Mouse (Mus musculus) stomach, embryonic 16.5 days (tissue): ENCODE data around the gene Zfp217. TPM values are rescaled to one million over a fixed set of nuclear protein-coding genes. Genes with fewer than 3 reads are reported as not detected.
"Not testable (repeated sequence)": the region's sequence is repeated elsewhere in the genome, so short reads cannot be mapped to it uniquely, and the experiment has no call there.

Experiments used
- ATAC-seq: fragments of 200-750 bp; cut with Nextera tagmentation; 2 replicates; pipeline ENCODE4 v1.8.0; 2017; ENCODE audit warnings: moderate number of reproducible peaks, moderate TSS enrichment; ENCODE audit not compliant: insufficient read depth, low FRiP score
- H3K27ac ChIP-seq: fragments of 300-500 bp; sonication (generic); 2 replicates; pipeline ENCODE4 v1.5.1; 2014; ENCODE audit warnings: low read length
- H3K27me3 ChIP-seq: fragments of 300-500 bp; sonication (generic); 2 replicates; pipeline ENCODE4 v1.6.1; 2014; ENCODE audit warnings: low read length, control low read depth, mixed read lengths; ENCODE audit not compliant: control insufficient read depth, insufficient read depth
- H3K36me3 ChIP-seq: fragments of 300-500 bp; sonication (generic); 2 replicates; pipeline ENCODE4 v1.6.1; 2014; ENCODE audit warnings: low read length; ENCODE audit not compliant: control insufficient read depth, insufficient read depth
- H3K4me1 ChIP-seq: fragments of 300-500 bp; sonication (generic); 2 replicates; pipeline ENCODE4 v1.6.1; 2014; ENCODE audit warnings: low read length, control low read depth, mixed read lengths; ENCODE audit not compliant: control insufficient read depth, insufficient read depth
- H3K4me2 ChIP-seq: fragments of 300-500 bp; sonication (generic); 2 replicates; pipeline ENCODE4 v1.6.1; 2014; ENCODE audit warnings: low read depth, low read length, mixed read lengths
- H3K4me3 ChIP-seq: fragments of 300-500 bp; sonication (generic); replicated peaks from 2 replicates; pipeline ENCODE4 v1.5.1; 2014; ENCODE audit warnings: mild to moderate bottlenecking, low read length
- H3K9ac ChIP-seq: fragments of 300-500 bp; sonication (generic); 2 replicates; pipeline ENCODE4 v1.6.1; 2014; ENCODE audit warnings: low read length
- H3K9me3 ChIP-seq: fragments of 300-500 bp; sonication (generic); replicated peaks from 2 replicates; pipeline ENCODE4 v1.6.1; 2016; ENCODE audit warnings: low read length, control low read depth; ENCODE audit not compliant: control insufficient read depth
- WGBS: fragments of 180-500 bp; shearing (Covaris S2); extraction: QIAGEN DNeasy Blood & Tissue Kit; methylation state at CpG from one replicate; pipeline ENCODE4 v1.1.7; 2014; 5-methylcytosine and 5-hydroxymethylcytosine counted together
- polyA plus RNA-seq: library from polyadenylated mRNA; unstranded; fragments of >200 nt; fragmentation: Nextera tagmentation; extraction: Ambion mirVana; gene quantifications from 2 replicates; pipeline ENCODE4 v1.2.1, GENCODE M21; 2015

The Zfp217 gene
- polyA plus RNA-seq, 1 experiment from 2014 or later, result 3.2 TPM

- H3K4me1 ChIP-seq, result peaks cover 7% of the 10 kb centered on the region; the same call in 1 of the 2 replicates
- H3K4me2 ChIP-seq, result peak overlapping the region; percentile 80
- H3K9me3 ChIP-seq, result no peaks in the 10 kb centered on the region
- H3K9ac ChIP-seq, result peak overlapping the region; percentile 72
- H3K27ac ChIP-seq, result peak overlapping the region; percentile 89
- H3K4me3 ChIP-seq, result peak overlapping the region; percentile 49
- WGBS, result under 1% methylated on average over 33 of the region's 33 CpGs
- H3K27me3 ChIP-seq, result no peaks in the 10 kb centered on the region
- peak; percentile 87 for ATAC-seq
- H3K36me3 ChIP-seq, result no peaks in the 10 kb centered on the region
Observed at GRCm38 (mm10) chr2:170184175-170184983, 36.5 kb upstream of the Zfp217 start.

DNA sequence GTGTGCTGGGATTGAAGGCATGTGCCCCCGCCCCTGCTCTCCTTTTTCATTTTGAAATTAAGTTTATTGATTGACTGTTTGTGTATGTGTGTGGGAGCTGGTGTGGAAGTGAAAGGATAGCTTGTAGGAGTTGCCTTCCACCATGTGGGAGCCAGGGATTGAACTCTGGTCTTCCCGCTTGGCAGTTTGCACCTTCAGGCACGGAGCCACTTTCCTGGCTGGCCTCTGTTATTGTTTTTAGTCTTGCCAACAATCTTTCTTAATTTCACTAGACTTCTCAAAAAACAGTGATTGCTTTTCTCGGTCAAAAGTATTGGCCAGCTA is 35.9 kb upstream of the Zfp217 start:
- no peak for ATAC-seq
- peak overlapping the region; percentile 49 for H3K4me3 ChIP-seq

DNA sequence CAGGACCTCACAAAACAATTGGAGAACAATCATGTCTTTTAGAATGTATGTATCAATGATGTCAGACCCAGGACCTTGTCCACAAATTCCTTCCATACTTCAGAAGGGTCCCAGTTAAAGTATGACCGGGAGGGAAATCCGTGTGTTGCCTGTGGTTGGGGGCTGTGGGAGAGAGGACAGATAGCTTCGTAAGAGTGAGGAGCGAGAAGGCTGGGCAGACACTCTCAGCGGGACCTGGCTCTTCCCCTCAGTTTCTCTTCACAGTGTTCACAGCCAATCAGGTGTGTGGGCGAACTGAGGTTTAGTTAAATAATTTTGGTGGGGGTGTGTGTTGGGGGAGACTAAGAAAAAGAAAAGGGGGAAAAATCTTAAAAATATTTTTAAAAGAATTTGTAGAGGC is 34.0 kb upstream of the Zfp217 start:
- no peak overlapping the region for H3K4me3 ChIP-seq
- H3K27ac ChIP-seq, result no peak overlapping the region
- H3K9ac ChIP-seq, result no peak overlapping the region
- 80% methylated on average over 6 of the region's 6 CpGs for WGBS
- peaks cover 17% of the 10 kb centered on the region; the same call in 1 of the 2 replicates for H3K4me1 ChIP-seq
- no peaks in the 10 kb centered on the region for H3K27me3 ChIP-seq
- no peaks in the 10 kb centered on the region for H3K36me3 ChIP-seq
- no peaks in the 10 kb centered on the region for H3K9me3 ChIP-seq
- ATAC-seq, result no peak
- no peak overlapping the region for H3K4me2 ChIP-seq

More for the DNA sequence above, 35.9 kb upstream of the Zfp217 start:
- Histone ChIP-seq H3K4me2 (peak overlapping the region; percentile 80), H3K27ac (peak overlapping the region; percentile 25), H3K36me3 (no peaks in the 10 kb centered on the region), H3K9me3 (no peaks in the 10 kb centered on the region), H3K27me3 (no peaks in the 10 kb centered on the region), H3K9ac (0 out of 2 replicates have a peak overlapping the region, but pooled peaks have one; percentile 72), H3K4me1 (peaks cover 7% of the 10 kb centered on the region; the same call in 1 of the 2 replicates)
- 57% methylated on average over 4 of the region's 4 CpGs for WGBS

- WGBS, result 88% methylated on average over 3 of the region's 3 CpGs
- not testable (repeated sequence) for ATAC-seq, H3K4me3 ChIP-seq, H3K27ac ChIP-seq, H3K36me3 ChIP-seq, H3K9ac ChIP-seq, H3K9me3 ChIP-seq, H3K27me3 ChIP-seq, H3K4me2 ChIP-seq
- H3K4me1 ChIP-seq, result peaks cover 25% of the 10 kb centered on the region
Observed at GRCm38 (mm10) chr2:170180769-170181168, 32.9 kb upstream of the Zfp217 start.

- WGBS, result 83% methylated on average over 5 of the region's 5 CpGs
- no peak for ATAC-seq
- no peaks in the 10 kb centered on the region for H3K27me3 ChIP-seq
- H3K4me1 ChIP-seq, result peaks cover 30% of the 10 kb centered on the region
- H3K36me3 ChIP-seq, result no peaks in the 10 kb centered on the region
- no peak overlapping the region for H3K4me3 ChIP-seq
- H3K9me3 ChIP-seq, result no peaks in the 10 kb centered on the region
- no peak overlapping the region for H3K4me2 ChIP-seq
- no peak overlapping the region for H3K9ac ChIP-seq
- no peak overlapping the region for H3K27ac ChIP-seq
Observed at GRCm38 (mm10) chr2:170179317-170179716, 31.4 kb upstream of the Zfp217 start.

- no peaks in the 10 kb centered on the region for H3K9me3 ChIP-seq
- no peaks in the 10 kb centered on the region for H3K36me3 ChIP-seq
- no peak overlapping the region for H3K27ac ChIP-seq
- no peak for ATAC-seq
- H3K4me3 ChIP-seq, result no peak overlapping the region
- H3K4me1 ChIP-seq, result peaks cover 34% of the 10 kb centered on the region
- 0 out of 2 replicates have a peak overlapping the region, but pooled peaks have one; percentile 7 for H3K4me2 ChIP-seq
- 15% methylated on average over 8 of the region's 8 CpGs for WGBS
- no peak overlapping the region for H3K9ac ChIP-seq
- no peaks in the 10 kb centered on the region for H3K27me3 ChIP-seq
Observed at GRCm38 (mm10) chr2:170177323-170177722, 29.4 kb upstream of the Zfp217 start.

- ATAC-seq, result no peak
- H3K27ac ChIP-seq, result no peak overlapping the region
- WGBS, result 30% methylated on average over 7 of the region's 8 CpGs
- no peaks in the 10 kb centered on the region for H3K9me3 ChIP-seq
- no peaks in the 10 kb centered on the region for H3K36me3 ChIP-seq
- H3K9ac ChIP-seq, result no peak overlapping the region
- H3K4me2 ChIP-seq, result no peak overlapping the region; the same call in 1 of the 2 replicates
- no peak overlapping the region for H3K4me3 ChIP-seq
- H3K4me1 ChIP-seq, result peaks cover 34% of the 10 kb centered on the region
- H3K27me3 ChIP-seq, result no peaks in the 10 kb centered on the region
Observed at GRCm38 (mm10) chr2:170176284-170176926, 28.5 kb upstream of the Zfp217 start.

- no peak for ATAC-seq
- Histone ChIP-seq H3K4me1 (peaks cover 34% of the 10 kb centered on the region), H3K27ac (no peak overlapping the region)
Observed at GRCm38 (mm10) chr2:170175661-170176150, 27.8 kb upstream of the Zfp217 start.

DNA sequence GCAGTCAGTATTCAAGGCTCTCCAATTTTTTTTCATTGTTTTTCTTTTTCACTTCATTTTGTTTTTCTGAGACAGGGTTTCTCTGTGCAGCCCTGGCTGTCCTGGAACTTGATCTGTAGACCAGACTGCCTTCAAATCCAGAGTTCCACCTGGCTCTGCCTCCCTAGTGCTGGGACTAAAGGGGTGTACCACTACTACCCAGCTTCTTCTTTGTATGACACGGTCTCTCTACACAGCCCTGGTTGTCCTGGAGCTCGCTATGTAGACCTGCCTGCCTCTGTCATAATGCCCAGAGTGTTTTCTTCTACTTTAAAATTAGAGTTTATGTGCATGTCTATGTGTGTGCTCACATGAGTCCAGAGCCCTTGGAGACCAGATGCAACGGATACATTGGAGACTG is 27.3 kb upstream of the Zfp217 start:
- Histone ChIP-seq H3K4me2 (no peak overlapping the region), H3K27me3 (no peaks in the 10 kb centered on the region), H3K27ac (no peak overlapping the region), H3K36me3 (no peaks in the 10 kb centered on the region), H3K4me3 (no peak overlapping the region), H3K9ac (no peak overlapping the region), H3K4me1 (peaks cover 34% of the 10 kb centered on the region), H3K9me3 (no peaks in the 10 kb centered on the region)
- ATAC-seq, result no peak
- WGBS, result 68% methylated on average over 3 of the region's 3 CpGs

More at GRCm38 (mm10) chr2:170175661-170176150, 27.8 kb upstream of the Zfp217 start:
- no peak overlapping the region for H3K9ac ChIP-seq
- H3K4me3 ChIP-seq, result no peak overlapping the region
- no peak overlapping the region for H3K4me2 ChIP-seq
- WGBS, result 47% methylated on average over 7 of the region's 7 CpGs
- H3K9me3 ChIP-seq, result no peaks in the 10 kb centered on the region
- H3K27me3 ChIP-seq, result no peaks in the 10 kb centered on the region
- H3K36me3 ChIP-seq, result no peaks in the 10 kb centered on the region
